Mouse (Mus musculus) ES-Bruce4 (cell line): ENCODE measurements at regions not wholly inside any gene's neighbourhood (a gene's known extent, or its start where the extent isn't known, plus 50 kb on each side); places are given as distances from the start of the nearest gene placed in this dataset.

Source experiments
- CTCF ChIP-seq: IDR thresholded peaks from one replicate; pipeline ENCODE4 v1.8.1; 2011; ENCODE audit warnings: low read depth, low read length
- EP300 ChIP-seq: IDR thresholded peaks from 2 replicates; pipeline ENCODE4 v1.6.1; 2011; ENCODE audit warnings: low read depth, low read length; ENCODE audit not compliant: insufficient read depth

DNA sequence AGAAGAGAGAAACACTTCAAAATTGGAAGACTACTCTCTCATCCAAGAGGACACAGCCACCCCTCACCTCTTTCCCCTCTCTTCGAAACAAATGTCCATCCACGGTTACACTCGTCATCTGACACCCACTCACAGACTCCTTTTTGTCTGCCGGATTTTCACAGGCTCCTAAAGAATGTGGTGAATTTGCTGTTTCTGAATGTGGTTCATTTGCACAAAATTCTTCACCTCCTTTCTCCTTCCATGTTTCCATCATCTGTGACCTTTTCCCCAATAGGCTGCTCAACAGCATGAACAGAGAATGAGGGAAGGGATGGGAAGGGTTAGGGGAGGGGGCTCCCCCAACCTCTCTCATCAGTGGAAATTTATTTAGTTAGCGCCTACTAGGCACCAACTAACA is 122.4 kb downstream of the Nuak1 start:
- TF ChIP-seq EP300 (no peak), CTCF (no peak)
